Mouse (Mus musculus) limb, embryonic 11.5 days (tissue): ENCODE results near the gene Stxbp6. TPM values are rescaled to one million over a fixed set of nuclear protein-coding genes. Genes with fewer than 3 reads are reported as not detected.
"Not testable (repeated sequence)": the region's sequence is repeated elsewhere in the genome, so short reads cannot be mapped to it uniquely, and the experiment has no call there.

Experiments
- ATAC-seq: fragments of 200-750 bp; cut with Nextera tagmentation; 2 replicates; pipeline ENCODE4 v1.8.0; 2017; ENCODE audit warnings: low read depth; ENCODE audit not compliant: insufficient number of reproducible peaks, low FRiP score, low TSS enrichment
- DNase-seq: peaks from one replicate; pipeline ENCODE4 v3.0.0-alpha.2; 2015; ENCODE audit warnings: low spot score
- H3K27ac ChIP-seq: fragments of 300-500 bp; sonication (generic); replicated peaks from 2 replicates; pipeline ENCODE4 v1.5.1; 2014; ENCODE audit warnings: low read depth, mild to moderate bottlenecking, low read length
- H3K27me3 ChIP-seq: fragments of 300-500 bp; sonication (generic); 2 replicates; pipeline ENCODE4 v1.6.1; 2014; ENCODE audit warnings: mild to moderate bottlenecking, low read length, mixed read lengths; ENCODE audit not compliant: control insufficient read depth, insufficient read depth
- H3K36me3 ChIP-seq: fragments of 300-500 bp; sonication (generic); 2 replicates; pipeline ENCODE4 v1.6.1; 2014; ENCODE audit warnings: mild to moderate bottlenecking, low read length, moderate library complexity, mixed read lengths; ENCODE audit not compliant: control insufficient read depth, insufficient read depth
- H3K4me1 ChIP-seq: fragments of 300-500 bp; sonication (generic); 2 replicates; pipeline ENCODE4 v1.6.1; 2014; ENCODE audit warnings: low read length, mixed read lengths; ENCODE audit not compliant: control insufficient read depth, insufficient read depth
- H3K4me2 ChIP-seq: fragments of 300-500 bp; sonication (generic); 2 replicates; pipeline ENCODE4 v1.6.1; 2014; ENCODE audit warnings: low read depth, mild to moderate bottlenecking, moderate library complexity; ENCODE audit not compliant: severe bottlenecking
- H3K4me3 ChIP-seq: fragments of 300-500 bp; sonication (generic); 2 replicates; pipeline ENCODE4 v1.5.1; 2014; ENCODE audit warnings: low read depth, low read length
- H3K9ac ChIP-seq: fragments of 300-500 bp; sonication (generic); 2 replicates; pipeline ENCODE4 v1.6.1; 2014; ENCODE audit warnings: mild to moderate bottlenecking, low read length
- H3K9me3 ChIP-seq: fragments of 300-500 bp; sonication (generic); 2 replicates; pipeline ENCODE4 v1.6.1; 2016; ENCODE audit warnings: low read length; ENCODE audit not compliant: control insufficient read depth
- WGBS: fragments of 180-500 bp; shearing (Covaris S2); extraction: QIAGEN DNeasy Blood & Tissue Kit; methylation state at CpG from one replicate; pipeline ENCODE4 v1.1.7; 2014; 5-methylcytosine and 5-hydroxymethylcytosine counted together
- polyA plus RNA-seq: library from polyadenylated mRNA; unstranded; fragments of >200 nt; fragmentation: Nextera tagmentation; extraction: Ambion mirVana; gene quantifications from 2 replicates; pipeline ENCODE4 v1.2.1, GENCODE M21; 2014

Stxbp6 gene
- polyA plus RNA-seq, 1 experiment from 2014 or later: 16.4 TPM

DNA sequence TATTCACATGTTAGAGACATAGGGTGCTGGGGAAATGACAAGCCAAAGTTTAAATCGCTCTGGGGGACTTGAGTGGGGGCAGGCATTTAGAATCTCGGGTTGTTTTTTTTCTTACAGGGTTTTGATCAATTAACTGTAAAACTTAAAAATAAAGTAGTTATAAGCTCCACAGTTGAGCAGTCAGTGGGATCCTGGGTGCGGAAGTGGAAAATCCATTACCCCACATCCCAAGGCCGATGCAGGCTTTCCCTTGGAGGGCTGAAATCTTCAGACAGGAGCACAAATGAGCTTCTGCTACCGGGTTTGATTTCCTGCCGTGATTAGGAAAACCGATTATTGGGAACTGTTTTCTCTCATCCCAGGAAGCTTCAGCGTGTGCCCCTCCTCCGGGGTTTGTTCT, 26.8 kb downstream of the Stxbp6 start:
- H3K4me2 ChIP-seq, H3K27me3 ChIP-seq, H3K9ac ChIP-seq, H3K9me3 ChIP-seq, H3K36me3 ChIP-seq, H3K4me3 ChIP-seq, H3K4me1 ChIP-seq, H3K27ac ChIP-seq, ATAC-seq, DNase-seq: not testable (repeated sequence)
- 48% methylated on average over 7 of the region's 9 CpGs for WGBS

DNA sequence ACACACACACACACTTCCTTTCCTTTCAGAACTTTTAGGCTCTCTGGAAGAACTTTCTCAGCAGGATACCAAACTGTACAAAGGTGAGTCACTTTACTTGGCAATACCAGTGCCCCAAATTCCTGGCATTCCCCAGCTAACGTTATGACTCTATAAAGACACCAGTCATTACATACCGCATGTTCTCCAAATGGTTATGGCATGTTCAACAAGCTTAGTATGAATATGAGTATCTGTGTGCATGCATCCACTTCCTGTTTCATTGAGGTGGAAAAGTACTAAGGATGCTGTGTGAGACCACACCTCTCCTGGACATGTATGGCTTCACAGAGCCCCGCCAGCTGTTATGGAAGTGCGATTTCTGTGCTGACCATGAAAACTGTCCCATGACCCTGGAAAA, 27.3 kb downstream of the Stxbp6 start:
- H3K27me3 ChIP-seq: no peaks in the 10 kb centered on the region
- H3K4me2 ChIP-seq: no peak overlapping the region
- H3K4me1 ChIP-seq: no peaks in the 10 kb centered on the region
- no peaks in the 10 kb centered on the region for H3K9me3 ChIP-seq
- WGBS: 60% methylated on average over 4 of the region's 4 CpGs
- no peaks in the 10 kb centered on the region for H3K36me3 ChIP-seq
- H3K9ac ChIP-seq: no peak overlapping the region
- DNase-seq (no peak), ATAC-seq (no peak)
- no peak overlapping the region for H3K4me3 ChIP-seq
- H3K27ac ChIP-seq: no peak overlapping the region

DNA sequence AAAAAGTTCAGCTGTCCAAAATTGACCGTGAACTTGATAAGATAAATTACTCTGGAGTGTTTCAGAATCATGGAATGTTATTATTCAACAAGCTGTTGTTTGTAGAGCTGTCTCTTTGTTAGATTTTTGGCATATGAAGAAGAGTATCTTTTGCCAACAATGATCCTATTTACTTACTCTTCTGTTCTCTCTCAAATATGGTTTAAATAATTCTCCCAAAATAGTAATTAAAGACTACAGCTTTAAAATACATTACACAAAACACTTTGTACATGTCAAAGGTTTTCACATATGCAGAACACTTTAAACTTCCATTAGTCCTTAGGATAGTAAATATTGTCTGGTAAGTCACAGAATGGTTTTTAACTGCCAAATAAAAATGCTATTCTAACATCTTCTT, 29.9 kb downstream of the Stxbp6 start:
- no peak overlapping the region for H3K9ac ChIP-seq
- H3K4me2 ChIP-seq: no peak overlapping the region
- no peaks in the 10 kb centered on the region for H3K4me1 ChIP-seq
- H3K27me3 ChIP-seq: no peaks in the 10 kb centered on the region
- no peaks in the 10 kb centered on the region for H3K36me3 ChIP-seq
- H3K4me3 ChIP-seq: no peak overlapping the region
- 98% methylated on average over 1 of the region's 1 CpGs for WGBS
- no peak overlapping the region for H3K27ac ChIP-seq
- no peak for DNase-seq
- ATAC-seq: no peak
- no peaks in the 10 kb centered on the region for H3K9me3 ChIP-seq

- ATAC-seq (no peak), DNase-seq (no peak)
- no peaks in the 10 kb centered on the region for H3K27me3 ChIP-seq
- H3K4me2 ChIP-seq: no peak overlapping the region
- H3K4me3 ChIP-seq: no peak overlapping the region
- WGBS: 76% methylated on average over 10 of the region's 10 CpGs
- no peaks in the 10 kb centered on the region for H3K36me3 ChIP-seq
- H3K9me3 ChIP-seq: no peaks in the 10 kb centered on the region
- H3K9ac ChIP-seq: no peak overlapping the region
- H3K27ac ChIP-seq: no peak overlapping the region
- H3K4me1 ChIP-seq: no peaks in the 10 kb centered on the region
These were observed 31.9 kb downstream of the Stxbp6 start for GRCm38 (mm10) chr12:45042591-45043091.

- no peaks in the 10 kb centered on the region for H3K4me1 ChIP-seq
- no peak overlapping the region for H3K9ac ChIP-seq
- no peaks in the 10 kb centered on the region for H3K27me3 ChIP-seq
- WGBS: 82% methylated on average over 1 of the region's 1 CpGs
- no peak overlapping the region for H3K27ac ChIP-seq
- H3K36me3 ChIP-seq: no peaks in the 10 kb centered on the region
- no peak overlapping the region for H3K4me2 ChIP-seq
- DNase-seq (no peak), ATAC-seq (no peak)
- no peaks in the 10 kb centered on the region for H3K9me3 ChIP-seq
- no peak overlapping the region for H3K4me3 ChIP-seq
These were observed 37.0 kb downstream of the Stxbp6 start for GRCm38 (mm10) chr12:45037496-45037895.

- H3K27me3 ChIP-seq: no peaks in the 10 kb centered on the region
- DNase-seq (no peak), ATAC-seq (no peak)
- no peak overlapping the region for H3K27ac ChIP-seq
- no peaks in the 10 kb centered on the region for H3K36me3 ChIP-seq
- no peak overlapping the region for H3K4me3 ChIP-seq
- 83% methylated on average over 4 of the region's 4 CpGs for WGBS
- H3K4me2 ChIP-seq: no peak overlapping the region
- H3K9me3 ChIP-seq: no peaks in the 10 kb centered on the region
- no peaks in the 10 kb centered on the region for H3K4me1 ChIP-seq
- H3K9ac ChIP-seq: no peak overlapping the region
These were observed 37.4 kb downstream of the Stxbp6 start for GRCm38 (mm10) chr12:45037091-45037490.

DNA sequence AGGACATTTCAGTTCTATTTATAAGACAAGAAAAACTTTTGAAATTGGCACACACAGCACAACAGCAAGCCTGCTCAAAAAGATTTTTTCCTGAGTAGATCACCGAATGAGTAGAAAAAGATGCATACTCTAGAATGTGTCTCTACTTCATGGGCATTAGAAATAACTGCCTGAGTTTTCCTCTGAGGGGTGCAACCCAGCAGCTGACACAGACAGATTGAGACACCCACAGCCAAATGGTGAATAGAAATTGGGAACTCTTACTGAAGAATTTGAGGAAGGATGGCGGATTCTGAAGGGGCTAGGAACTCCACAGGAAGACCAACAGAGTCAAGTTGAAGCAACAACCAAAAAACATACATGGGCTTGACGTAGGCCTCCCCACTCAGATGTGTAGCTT, 43.8 kb downstream of the Stxbp6 start:
- WGBS: 89% methylated on average over 3 of the region's 3 CpGs
- H3K4me1 ChIP-seq: no peaks in the 10 kb centered on the region
- no peaks in the 10 kb centered on the region for H3K36me3 ChIP-seq
- no peak overlapping the region for H3K27ac ChIP-seq
- no peak overlapping the region for H3K4me3 ChIP-seq
- no peaks in the 10 kb centered on the region for H3K27me3 ChIP-seq
- H3K9me3 ChIP-seq: no peaks in the 10 kb centered on the region
- ATAC-seq (no peak), DNase-seq (no peak)
- no peak overlapping the region for H3K4me2 ChIP-seq
- H3K9ac ChIP-seq: no peak overlapping the region

DNA sequence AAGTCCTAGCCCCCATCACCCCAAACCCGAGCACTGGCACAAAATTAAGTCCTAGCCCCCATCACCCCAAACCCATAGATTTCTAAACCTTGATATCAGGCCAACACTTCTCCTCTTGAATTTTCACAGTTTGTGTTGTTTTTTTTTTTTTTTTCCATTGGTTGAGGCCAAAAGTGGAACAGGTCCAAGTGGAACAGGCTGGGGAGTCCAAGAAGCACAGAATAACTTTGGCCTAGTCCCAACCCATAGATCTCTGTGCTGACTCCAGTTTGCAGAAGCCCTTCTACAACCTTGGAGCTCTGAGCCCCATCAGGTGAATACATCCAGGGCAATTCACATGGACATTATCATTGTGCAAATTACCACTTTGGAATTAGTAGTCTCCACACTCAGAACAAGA, 48.2 kb downstream of the Stxbp6 start:
- DNase-seq (no peak), ATAC-seq (no peak)
- 90% methylated on average over 1 of the region's 1 CpGs for WGBS

DNA sequence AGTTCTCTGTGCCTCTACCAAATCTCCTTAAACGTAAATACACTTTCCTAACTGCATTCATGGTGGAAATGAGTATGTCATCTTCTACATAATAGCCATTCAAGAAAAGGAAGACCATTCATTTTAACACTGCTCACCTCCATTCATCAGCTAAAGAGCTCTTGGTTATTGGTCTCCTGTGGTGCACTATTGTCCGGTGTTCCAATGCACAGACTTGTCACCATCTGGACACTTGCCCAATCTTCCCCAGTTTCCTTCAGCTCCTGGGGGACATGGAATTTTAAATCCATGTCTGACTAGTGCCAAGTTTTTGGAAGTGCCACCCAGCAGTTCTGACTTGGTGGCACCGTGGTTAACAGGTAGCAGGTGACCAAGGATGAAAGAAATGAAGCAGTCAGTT, 54.5 kb downstream of the Stxbp6 start:
- H3K36me3 ChIP-seq: no peaks in the 10 kb centered on the region
- no peak overlapping the region for H3K4me3 ChIP-seq
- no peak for ATAC-seq
- no peak overlapping the region for H3K9ac ChIP-seq
- WGBS: 91% methylated on average over 3 of the region's 3 CpGs
- H3K27ac ChIP-seq: no peak overlapping the region
- H3K4me1 ChIP-seq: no peaks in the 10 kb centered on the region
- H3K9me3 ChIP-seq: no peaks in the 10 kb centered on the region
- no peak overlapping the region for H3K4me2 ChIP-seq
- DNase-seq: no peak
- no peaks in the 10 kb centered on the region for H3K27me3 ChIP-seq

More for the DNA sequence above, 48.2 kb downstream of the Stxbp6 start:
- no peak overlapping the region for H3K9ac ChIP-seq
- no peaks in the 10 kb centered on the region for H3K36me3 ChIP-seq
- H3K27ac ChIP-seq: no peak overlapping the region
- no peaks in the 10 kb centered on the region for H3K4me1 ChIP-seq
- no peaks in the 10 kb centered on the region for H3K9me3 ChIP-seq
- no peak overlapping the region for H3K4me2 ChIP-seq
- no peak overlapping the region for H3K4me3 ChIP-seq
- H3K27me3 ChIP-seq: no peaks in the 10 kb centered on the region
